Mouse (Mus musculus): ENCODE data around the gene Angptl4.

GRCm38 (mm10) chr17:33760255-33761165 lies 21.1 kb downstream of the Angptl4 start, which contains the start of gene Rab11b:
- TF ChIP-seq POLR2A (IDR thresholded peaks at IDR 0.05; ENCODE audit: extremely low read depth, insufficient read depth, low read length) (no peak; the same call in 1 of the 2 replicates), CTCF (IDR thresholded peaks at IDR 0.05; ENCODE audit: extremely low read depth, insufficient read depth, low read length) (no peak)
